Mouse (Mus musculus) inflammation-experienced regulatory T-cells, adult 6 months (primary cell): ENCODE measurements around the gene Trim47. TPM values are rescaled to one million over a fixed set of nuclear protein-coding genes. Genes with fewer than 3 reads are reported as not detected.

Experiments used
- ATAC-seq: one replicate; pipeline ENCODE4 v1.8.0; 2017
- polyA plus RNA-seq, 3 experiments: library from polyadenylated mRNA; unstranded; fragments of 100-300 nt; shearing (Covaris generic); gene quantifications; one replicate each; pipeline ENCODE4 v1.2.1; 2017

Trim47 gene
- polyA plus RNA-seq, 3 experiments from 2014 or later: 0.39 TPM; not detected in 2

DNA sequence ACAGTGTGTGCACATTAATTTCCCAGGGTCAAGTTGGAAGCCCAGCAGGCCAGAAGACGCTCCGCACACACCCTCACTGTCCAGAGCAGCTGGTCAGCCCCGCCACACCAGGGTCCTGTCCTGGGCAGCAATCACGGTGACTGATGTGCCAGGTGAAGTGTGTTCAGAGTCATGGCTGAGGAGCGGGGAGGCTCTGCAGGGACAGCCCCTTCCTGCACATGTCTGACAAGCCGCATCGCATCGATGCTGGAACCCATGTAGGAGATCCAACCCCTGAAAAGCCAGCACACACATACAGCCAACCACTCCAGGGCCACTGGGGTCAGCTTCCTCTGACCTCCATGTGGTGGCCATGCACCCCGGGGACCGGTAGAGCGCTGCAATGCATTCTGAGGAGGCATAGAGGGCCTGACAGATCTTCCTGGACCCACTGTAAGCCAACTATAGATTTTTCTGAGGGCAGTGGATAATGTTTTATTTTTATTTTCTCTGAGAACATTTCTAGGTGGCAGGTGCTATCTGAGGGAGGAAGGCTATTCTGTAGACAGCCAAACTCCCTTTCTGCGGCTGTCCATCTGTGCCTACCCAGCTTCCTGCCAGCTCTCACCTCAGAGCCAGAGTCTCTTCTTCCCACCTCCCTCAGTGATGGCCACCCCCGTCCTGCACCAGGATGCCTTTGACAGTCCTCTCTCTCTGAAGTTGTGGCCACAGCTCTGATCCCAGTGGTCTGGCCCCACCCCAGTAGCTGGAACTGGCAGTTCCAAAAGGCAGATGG is 65.2 kb downstream of the Trim47 start:
- ATAC-seq: no peak

DNA sequence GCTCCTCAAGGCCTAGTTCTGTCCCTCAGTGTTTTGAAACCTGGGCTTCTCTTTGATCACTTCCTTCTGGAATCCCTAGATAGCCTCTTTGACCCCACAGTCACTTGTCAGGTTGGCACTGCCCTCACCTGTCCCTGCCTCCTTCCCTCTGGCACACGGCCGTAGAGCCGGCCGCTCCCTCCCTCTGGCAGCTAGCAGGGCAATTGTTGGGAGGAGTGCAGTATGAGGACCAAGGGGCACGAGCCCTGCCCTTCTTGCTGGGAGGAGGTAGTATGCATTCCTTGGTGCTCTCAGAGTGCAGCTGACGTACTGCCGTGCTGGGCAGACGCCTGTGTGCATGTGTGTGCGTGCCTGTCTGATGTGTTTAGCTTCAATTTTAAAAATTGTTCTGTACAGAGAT is 66.4 kb downstream of the Trim47 start:
- ATAC-seq: no peak

DNA sequence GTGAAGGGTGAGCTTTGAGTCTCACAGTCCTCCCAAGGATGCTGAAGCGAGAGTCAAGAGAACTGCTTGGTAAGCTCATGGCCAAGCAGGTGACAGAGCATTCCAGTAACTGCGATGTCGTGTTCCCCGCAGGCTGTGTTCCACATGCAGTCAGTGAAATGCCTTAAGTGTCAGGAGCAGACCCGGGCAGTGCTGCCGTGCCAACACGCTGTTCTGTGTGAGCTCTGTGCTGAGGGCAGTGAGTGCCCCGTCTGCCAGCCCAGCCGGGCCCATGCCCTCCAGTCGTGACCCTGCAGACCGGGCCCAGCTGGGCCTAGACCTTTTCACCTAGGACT is 67.4 kb downstream of the Trim47 start:
- no peak for ATAC-seq

DNA sequence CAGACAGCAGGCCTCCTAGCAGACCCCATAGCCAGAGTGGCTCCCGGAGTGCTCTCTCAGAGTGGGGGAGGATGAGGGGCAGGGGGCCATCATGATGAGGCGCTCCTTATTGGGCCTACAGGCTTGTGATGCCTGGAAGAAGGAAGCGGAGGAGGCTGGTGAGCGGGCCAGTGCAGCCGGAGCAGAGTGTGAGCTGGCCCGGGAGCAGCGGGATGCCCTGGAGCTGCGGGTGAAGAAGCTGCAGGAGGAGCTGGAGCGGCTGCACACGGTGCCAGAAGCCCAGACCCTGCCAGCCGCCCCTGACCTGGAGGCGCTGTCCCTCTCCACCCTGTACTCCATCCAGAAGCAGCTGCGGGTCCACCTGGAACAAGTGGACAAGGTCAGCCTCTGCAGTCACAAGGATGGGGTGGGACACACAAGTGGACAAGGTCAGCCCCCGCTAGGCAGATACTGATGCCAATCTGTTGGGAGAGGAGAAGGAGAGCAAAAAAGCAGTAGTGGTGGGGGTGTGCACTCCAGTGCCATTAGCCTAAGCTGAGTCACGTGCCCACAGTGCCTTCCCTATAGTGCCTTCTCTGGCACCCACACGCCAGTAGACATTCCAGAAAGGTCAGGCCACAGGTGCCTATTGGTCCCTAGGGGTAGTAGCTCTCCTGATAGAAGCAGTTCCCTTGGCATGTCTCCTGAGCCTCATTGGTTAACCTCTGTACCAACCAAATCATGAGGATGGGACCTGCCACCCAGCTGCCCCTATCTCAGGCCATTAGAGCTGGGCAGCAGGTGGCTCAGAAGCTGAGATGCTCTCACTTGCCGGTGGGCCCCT is 67.9 kb downstream of the Trim47 start:
- ATAC-seq: no peak

DNA sequence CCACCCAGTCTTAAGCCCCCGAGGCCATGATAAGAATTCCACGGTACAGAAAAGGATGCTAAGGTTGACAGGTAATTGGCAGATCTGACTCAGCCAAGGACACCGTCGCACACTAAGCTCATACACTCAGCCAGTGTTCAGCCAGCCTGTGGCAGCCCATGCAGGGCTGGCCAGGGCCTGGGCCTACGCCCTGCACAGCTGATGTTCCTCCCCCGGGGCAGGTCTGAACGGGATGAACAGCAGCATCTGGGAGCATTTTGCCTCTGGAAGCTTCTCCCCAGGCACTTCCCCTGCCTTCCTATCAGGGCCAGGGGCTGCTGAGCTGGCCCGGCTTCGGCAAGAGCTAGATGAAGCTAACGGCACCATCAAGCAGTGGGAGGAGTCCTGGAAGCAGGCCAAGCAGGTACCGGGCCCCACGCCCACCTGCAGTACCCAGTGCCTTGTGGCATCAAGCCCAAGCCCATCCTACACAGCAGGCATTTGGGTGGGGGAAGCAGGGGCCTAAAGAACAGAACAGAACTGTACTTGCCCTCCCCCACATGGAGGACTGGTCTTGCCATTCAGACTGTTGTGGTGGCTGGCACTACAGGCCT is 68.9 kb downstream of the Trim47 start:
- no peak for ATAC-seq

DNA sequence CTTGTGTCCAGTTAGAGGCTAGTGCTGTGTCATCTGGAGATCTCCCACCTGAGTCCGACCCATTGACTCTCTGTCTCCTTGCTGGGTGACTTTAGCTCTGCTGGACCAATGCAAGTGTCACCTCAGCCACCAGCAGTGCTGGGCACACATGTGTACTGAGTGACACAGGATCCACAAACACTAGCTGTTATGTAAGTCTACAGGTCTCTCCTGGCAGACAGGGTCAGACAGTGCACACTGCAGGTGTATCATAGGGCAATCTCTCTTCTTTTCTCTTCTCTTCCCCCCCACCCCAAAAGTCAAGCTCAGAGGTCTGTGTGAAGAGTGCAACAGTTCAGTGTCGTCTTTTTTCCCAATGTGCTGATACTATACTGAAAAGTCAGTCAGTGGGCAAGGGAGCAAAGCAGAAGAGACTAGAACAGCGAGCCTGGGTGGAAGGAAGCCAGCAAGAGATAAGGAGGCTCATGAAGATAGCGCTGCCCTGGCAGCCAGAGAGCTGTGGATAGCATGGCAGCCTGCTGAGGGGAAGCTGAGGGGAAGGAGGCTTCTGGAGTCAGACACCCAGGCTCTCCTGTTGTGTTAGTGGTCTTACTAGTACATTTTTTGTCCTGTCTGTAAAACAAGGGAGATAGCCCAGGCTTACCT is 69.7 kb downstream of the Trim47 start:
- no peak for ATAC-seq

DNA sequence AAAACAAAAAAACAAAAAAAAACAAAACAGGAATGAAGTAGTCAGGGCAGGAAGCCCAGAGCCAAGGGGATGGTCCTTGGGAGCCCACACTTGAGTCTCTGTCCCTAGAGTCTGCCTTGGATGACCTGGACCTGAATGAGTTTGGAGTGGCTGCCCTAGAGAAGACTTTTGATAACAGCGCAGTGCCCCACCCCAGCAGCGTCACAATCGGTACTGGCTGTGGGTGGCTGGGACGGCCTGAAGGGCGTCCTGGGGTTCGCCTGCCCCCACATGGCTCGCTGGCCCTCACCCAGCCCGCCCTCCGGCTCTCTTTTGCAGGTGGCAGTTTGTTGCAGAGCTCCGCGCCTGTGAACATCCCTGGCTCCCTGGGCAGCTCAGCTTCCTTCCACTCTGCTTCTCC is 71.1 kb downstream of the Trim47 start:
- ATAC-seq: no peak

Other genes starting within 250 kb of the Trim47 start
- 1 to 10 TPM in 2 of 3 experiments, under 1 TPM in 1; 0.40 to 1.4 (median 1.1) TPM for gene Smim5, start 227.2 kb downstream of the Trim47 start, polyA plus RNA-seq
- gene Smim6, start 215.2 kb downstream of the Trim47 start, polyA plus RNA-seq: 1 to 10 TPM; 2.7 to 5.1 (median 4.3) TPM
- gene Sap30bp, start 193.9 kb downstream of the Trim47 start, polyA plus RNA-seq: 10 to 100 TPM; 35.6 to 55.2 (median 39.2) TPM
- gene Recql5, start 193.7 kb downstream of the Trim47 start, polyA plus RNA-seq: 10 to 100 TPM; 18.2 to 30.3 (median 23.7) TPM
- not detected for gene Itgb4, start 152.5 kb downstream of the Trim47 start, polyA plus RNA-seq
- gene Galk1, start 114.5 kb downstream of the Trim47 start, polyA plus RNA-seq: 10 to 100 TPM; 14.4 to 20.1 (median 15.9) TPM
- 1,000 to 10,000 TPM; 1,545 to 2,086 (median 2,075) TPM for gene H3f3b, start 99.2 kb downstream of the Trim47 start, polyA plus RNA-seq
- 10 to 100 TPM; 10.1 to 14.6 (median 12.7) TPM for gene Unk, start 96.9 kb downstream of the Trim47 start, polyA plus RNA-seq
- gene Unc13d, start 49.2 kb downstream of the Trim47 start, polyA plus RNA-seq: 100 to 1,000 TPM in 1 of 3 experiments, 10 to 100 TPM in 2; 80.1 to 128 (median 81.9) TPM
- 100 to 1,000 TPM; 153 to 156 (median 154) TPM for gene Wbp2, start 40.2 kb downstream of the Trim47 start, polyA plus RNA-seq
- gene Trim65, start 3.9 kb upstream of the Trim47 start, polyA plus RNA-seq: 10 to 100 TPM in 2 of 3 experiments, 1 to 10 TPM in 1; 9.5 to 13.3 (median 11.4) TPM
- 10 to 100 TPM; 14.3 to 30.6 (median 28.0) TPM for gene Mrpl38, start 11.7 kb upstream of the Trim47 start, polyA plus RNA-seq
- gene Fbf1, start 41.0 kb upstream of the Trim47 start, polyA plus RNA-seq: 1 to 10 TPM; 3.2 to 3.5 (median 3.3) TPM
- 10 to 100 TPM; 49.0 to 66.5 (median 54.4) TPM for gene Ten1, start 71.6 kb upstream of the Trim47 start, polyA plus RNA-seq
- gene Acox1, start 71.8 kb upstream of the Trim47 start, polyA plus RNA-seq: 10 to 100 TPM; 10.3 to 14.2 (median 13.6) TPM
- gene Evpl, start 110.9 kb upstream of the Trim47 start, polyA plus RNA-seq: not detected
- gene Srp68, start 147.0 kb upstream of the Trim47 start, polyA plus RNA-seq: 10 to 100 TPM; 40.4 to 44.2 (median 42.3) TPM
- gene Galr2, start 153.7 kb upstream of the Trim47 start, polyA plus RNA-seq: not detected
- 10 to 100 TPM; 70.3 to 96.0 (median 70.6) TPM for gene Exoc7, start 180.0 kb upstream of the Trim47 start, polyA plus RNA-seq
- not detected for gene Foxj1, start 208.2 kb upstream of the Trim47 start, polyA plus RNA-seq